Mouse (Mus musculus): Measurements from ENCODE around the gene Ptpn11. TPM values are rescaled to one million over a fixed set of nuclear protein-coding genes. Genes with fewer than 3 reads are reported as not detected.

The Ptpn11 gene
- polyA plus RNA-seq, 1 experiment: 2.0 TPM

GRCm38 (mm10) chr5:121126051-121126450 lies 65.1 kb downstream of the Ptpn11 start:
- no peaks in the 10 kb centered on the region for H3K4me1 ChIP-seq (ENCODE audit: control insufficient read depth)
- no peak overlapping the region for H3K4me3 ChIP-seq (replicated peaks)
- no peaks in the 10 kb centered on the region for H3K9me3 ChIP-seq (ENCODE audit: control insufficient read depth, low read length)
- TF ChIP-seq TAL1 (IDR thresholded peaks at IDR 0.05; ENCODE audit: low read length): no peak
- no peak for TF ChIP-seq GATA1 (IDR thresholded peaks at IDR 0.05; ENCODE audit: low read length)
- H3K27me3 ChIP-seq (ENCODE audit: control insufficient read depth): no peaks in the 10 kb centered on the region
- H3K36me3 ChIP-seq (ENCODE audit: control insufficient read depth): peaks cover 18% of the 10 kb centered on the region

- H3K36me3 ChIP-seq (ENCODE audit: control insufficient read depth): peaks cover 15% of the 10 kb centered on the region
- no peaks in the 10 kb centered on the region for H3K9me3 ChIP-seq (ENCODE audit: control insufficient read depth, low read length)
- no peak for TF ChIP-seq TAL1 (IDR thresholded peaks at IDR 0.05; ENCODE audit: low read length)
- TF ChIP-seq GATA1 (IDR thresholded peaks at IDR 0.05; ENCODE audit: low read length): no peak
- no peaks in the 10 kb centered on the region for H3K4me1 ChIP-seq (ENCODE audit: control insufficient read depth)
- H3K4me3 ChIP-seq (replicated peaks): no peak overlapping the region
- no peaks in the 10 kb centered on the region for H3K27me3 ChIP-seq (ENCODE audit: control insufficient read depth)
Measured at GRCm38 (mm10) chr5:121125563-121125962, 65.6 kb downstream of the Ptpn11 start.

GRCm38 (mm10) chr5:121124208-121125185 lies 66.7 kb downstream of the Ptpn11 start:
- TF ChIP-seq GATA1 (IDR thresholded peaks at IDR 0.05; ENCODE audit: low read length) (no peak), TAL1 (IDR thresholded peaks at IDR 0.05; ENCODE audit: low read length) (no peak)
- Histone ChIP-seq H3K27me3 (ENCODE audit: control insufficient read depth) (no peaks in the 10 kb centered on the region), H3K4me3 (replicated peaks) (no peak overlapping the region), H3K9me3 (ENCODE audit: control insufficient read depth, low read length) (no peaks in the 10 kb centered on the region), H3K36me3 (ENCODE audit: control insufficient read depth) (peaks cover 7% of the 10 kb centered on the region), H3K4me1 (ENCODE audit: control insufficient read depth) (no peaks in the 10 kb centered on the region)

GRCm38 (mm10) chr5:121123399-121123798 lies 67.8 kb downstream of the Ptpn11 start:
- no peaks in the 10 kb centered on the region for H3K9me3 ChIP-seq (ENCODE audit: control insufficient read depth, low read length)
- H3K4me3 ChIP-seq (replicated peaks): no peak overlapping the region
- no peaks in the 10 kb centered on the region for H3K27me3 ChIP-seq (ENCODE audit: control insufficient read depth)
- H3K36me3 ChIP-seq (ENCODE audit: control insufficient read depth): no peaks in the 10 kb centered on the region
- H3K4me1 ChIP-seq (ENCODE audit: control insufficient read depth): no peaks in the 10 kb centered on the region
- no peak for TF ChIP-seq GATA1 (IDR thresholded peaks at IDR 0.05; ENCODE audit: low read length)
- TF ChIP-seq TAL1 (IDR thresholded peaks at IDR 0.05; ENCODE audit: low read length): no peak

- Histone ChIP-seq H3K27me3 (ENCODE audit: control insufficient read depth) (no peaks in the 10 kb centered on the region), H3K4me3 (replicated peaks) (no peak overlapping the region), H3K9me3 (ENCODE audit: control insufficient read depth, low read length) (no peaks in the 10 kb centered on the region), H3K36me3 (ENCODE audit: control insufficient read depth) (no peaks in the 10 kb centered on the region), H3K4me1 (ENCODE audit: control insufficient read depth) (no peaks in the 10 kb centered on the region)
- no peak for TF ChIP-seq GATA1 (IDR thresholded peaks at IDR 0.05; ENCODE audit: low read length)
- TF ChIP-seq TAL1 (IDR thresholded peaks at IDR 0.05; ENCODE audit: low read length): no peak
Measured at GRCm38 (mm10) chr5:121122577-121122976, 68.6 kb downstream of the Ptpn11 start.

- no peaks in the 10 kb centered on the region for H3K9me3 ChIP-seq (ENCODE audit: control insufficient read depth, low read length)
- H3K27me3 ChIP-seq (ENCODE audit: control insufficient read depth): no peaks in the 10 kb centered on the region
- H3K4me3 ChIP-seq (replicated peaks): no peak overlapping the region
- H3K4me1 ChIP-seq (ENCODE audit: control insufficient read depth): no peaks in the 10 kb centered on the region
- H3K36me3 ChIP-seq (ENCODE audit: control insufficient read depth): no peaks in the 10 kb centered on the region
- no peak for TF ChIP-seq TAL1 (IDR thresholded peaks at IDR 0.05; ENCODE audit: low read length)
- TF ChIP-seq GATA1 (IDR thresholded peaks at IDR 0.05; ENCODE audit: low read length): no peak
Measured at GRCm38 (mm10) chr5:121122036-121122435, 69.2 kb downstream of the Ptpn11 start.

- Histone ChIP-seq H3K36me3 (ENCODE audit: control insufficient read depth) (no peaks in the 10 kb centered on the region), H3K4me3 (replicated peaks) (no peak overlapping the region)
Measured at GRCm38 (mm10) chr5:121119331-121120034, 71.7 kb downstream of the Ptpn11 start.

GRCm38 (mm10) chr5:121118345-121118744 lies 72.9 kb downstream of the Ptpn11 start:
- Histone ChIP-seq H3K9me3 (ENCODE audit: control insufficient read depth, low read length) (no peaks in the 10 kb centered on the region), H3K4me3 (replicated peaks) (no peak overlapping the region), H3K4me1 (ENCODE audit: control insufficient read depth) (no peaks in the 10 kb centered on the region), H3K27me3 (ENCODE audit: control insufficient read depth) (no peaks in the 10 kb centered on the region), H3K36me3 (ENCODE audit: control insufficient read depth) (no peaks in the 10 kb centered on the region)
- TF ChIP-seq GATA1 (IDR thresholded peaks at IDR 0.05; ENCODE audit: low read length): no peak
- no peak for TF ChIP-seq TAL1 (IDR thresholded peaks at IDR 0.05; ENCODE audit: low read length)

More at GRCm38 (mm10) chr5:121119331-121120034, 71.7 kb downstream of the Ptpn11 start:
- TF ChIP-seq GATA1 (IDR thresholded peaks at IDR 0.05; ENCODE audit: low read length) (no peak), TAL1 (IDR thresholded peaks at IDR 0.05; ENCODE audit: low read length) (no peak)
- Histone ChIP-seq H3K9me3 (ENCODE audit: control insufficient read depth, low read length) (no peaks in the 10 kb centered on the region), H3K27me3 (ENCODE audit: control insufficient read depth) (no peaks in the 10 kb centered on the region), H3K4me1 (ENCODE audit: control insufficient read depth) (no peaks in the 10 kb centered on the region)

GRCm38 (mm10) chr5:121116941-121117340 lies 74.3 kb downstream of the Ptpn11 start:
- no peaks in the 10 kb centered on the region for H3K36me3 ChIP-seq (ENCODE audit: control insufficient read depth)
- H3K27me3 ChIP-seq (ENCODE audit: control insufficient read depth): no peaks in the 10 kb centered on the region
- H3K4me3 ChIP-seq (replicated peaks): no peak overlapping the region
- no peaks in the 10 kb centered on the region for H3K9me3 ChIP-seq (ENCODE audit: control insufficient read depth, low read length)
- no peaks in the 10 kb centered on the region for H3K4me1 ChIP-seq (ENCODE audit: control insufficient read depth)
- TF ChIP-seq TAL1 (IDR thresholded peaks at IDR 0.05; ENCODE audit: low read length) (no peak), GATA1 (IDR thresholded peaks at IDR 0.05; ENCODE audit: low read length) (no peak)
